Mouse (Mus musculus) olfactory bulb, adult 2 months (tissue): ENCODE measurements around the gene Mrpl45.

Source experiments
- CTCF ChIP-seq: fragments of 200-500 bp; IDR thresholded peaks from 2 replicates; pipeline ENCODE4 v1.5.1; 2012; ENCODE audit warnings: low read depth, mild to moderate bottlenecking, low read length, moderate library complexity; ENCODE audit not compliant: insufficient read depth
- POLR2A ChIP-seq: fragments of 200-500 bp; IDR thresholded peaks from 2 replicates; pipeline ENCODE4 v1.6.1; 2012; ENCODE audit warnings: mild to moderate bottlenecking, low read depth, low read length, moderate library complexity; ENCODE audit not compliant: insufficient read depth

- no peak for TF ChIP-seq CTCF
- TF ChIP-seq POLR2A = no peak
Observed at GRCm38 (mm10) chr11:97347291-97347690, 31.8 kb downstream of the Mrpl45 start.
